Mouse (Mus musculus): ENCODE data around the gene Rnf4. TPM values are rescaled to one million over a fixed set of nuclear protein-coding genes. Genes with fewer than 3 reads are reported as not detected.

Rnf4 gene
- total and polyA plus RNA-seq, 3 experiments = 150 to 184 TPM; not detected in 1

DNA sequence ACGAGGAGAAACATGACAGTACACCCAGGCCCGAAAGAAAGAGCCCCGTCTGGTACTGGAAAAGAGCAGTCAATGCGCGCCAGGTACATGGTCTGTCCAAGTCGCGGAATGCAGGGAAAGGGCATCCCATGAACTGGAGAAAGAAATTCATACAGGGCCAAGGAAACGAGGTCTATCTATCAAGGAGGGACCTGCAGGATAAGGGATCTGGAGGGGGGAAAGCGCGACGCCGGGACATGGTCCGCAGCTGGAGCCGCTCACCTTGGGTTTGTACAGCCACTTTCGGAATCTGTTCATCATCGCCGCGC is 48.3 kb upstream of the Rnf4 start:
- no peaks in the 10 kb centered on the region for H3K9me3 ChIP-seq (replicated peaks; ENCODE audit: insufficient read depth, low read length)
- H3K4me3 ChIP-seq (ENCODE audit: control insufficient read depth in 1 of 2, insufficient read depth in 1 of 2, low read depth in 2 of 2, low read length in 2 of 2) = no peak overlapping the region
- no peaks in the 10 kb centered on the region for H3K36me3 ChIP-seq (ENCODE audit: control insufficient read depth in 1 of 2, insufficient read depth in 2 of 2, low read length in 2 of 2)
- H3K9ac ChIP-seq (ENCODE audit: control insufficient read depth, low read depth, low read length, poor library complexity, severe bottlenecking) = no peak overlapping the region
- TF ChIP-seq TBP (IDR thresholded peaks at IDR 0.05; ENCODE audit: low read depth, low read length) (no peak), NELFE (IDR thresholded peaks at IDR 0.05; ENCODE audit: low read depth, low read length) (no peak), MYC (IDR thresholded peaks at IDR 0.05; ENCODE audit: low read depth, low read length) (no peak), E2F4 (IDR thresholded peaks at IDR 0.05; ENCODE audit: borderline replicate concordance, low read depth, low read length) (no peak), GABPA (IDR thresholded peaks at IDR 0.05; ENCODE audit: low read depth, low read length) (no peak), NRF1 (IDR thresholded peaks at IDR 0.05; ENCODE audit: insufficient read depth, low read depth, low read length, poor library complexity, severe bottlenecking) (no peak), POLR2AphosphoS2 (IDR thresholded peaks at IDR 0.05; ENCODE audit: low read length) (no peak), ZC3H11A (IDR thresholded peaks at IDR 0.05; ENCODE audit: low read depth, low read length) (no peak), MYB (IDR thresholded peaks at IDR 0.05; ENCODE audit: low read depth, low read length) (no peak), UBTF (IDR thresholded peaks at IDR 0.05; ENCODE audit: borderline replicate concordance, insufficient read depth, low read depth, low read length) (no peak), GATA1 (IDR thresholded peaks at IDR 0.05; ENCODE audit: low read depth, low read length) (no peak), MXI1 (IDR thresholded peaks at IDR 0.05; ENCODE audit: low read depth, low read length) (no peak), TAL1 (IDR thresholded peaks at IDR 0.05; ENCODE audit: low read length) (no peak), RCOR1 (IDR thresholded peaks at IDR 0.05; ENCODE audit: low read depth, low read length) (no peak), SMC3 (IDR thresholded peaks at IDR 0.05; ENCODE audit: low read depth, low read length) (no peak), ZMIZ1 (IDR thresholded peaks at IDR 0.05; ENCODE audit: low read depth, low read length) (no peak), HCFC1 (IDR thresholded peaks at IDR 0.05; ENCODE audit: low read depth, low read length) (no peak), KAT2A (conservative IDR thresholded peaks at IDR 0.05; ENCODE audit: low read depth, low read length) (no peak)
- DNase-seq (ENCODE audit: low read depth, low spot score) = no peak
- H3K4me1 ChIP-seq (ENCODE audit: control insufficient read depth in 1 of 2, insufficient read depth in 2 of 2, low read length in 2 of 2) = no peaks in the 10 kb centered on the region
- H3K79me2 ChIP-seq (ENCODE audit: control insufficient read depth, insufficient read depth, low read length, poor library complexity) = no peaks in the 10 kb centered on the region
- peaks cover 8 to 13% of the 10 kb centered on the region in 2 experiments; a peak in 3 of 4 replicates for H3K27me3 ChIP-seq (ENCODE audit: control insufficient read depth in 1 of 2, insufficient read depth in 2 of 2, low read length in 2 of 2)
- H3K27ac ChIP-seq (ENCODE audit: control insufficient read depth, low read depth, low read length) = no peak overlapping the region

DNA sequence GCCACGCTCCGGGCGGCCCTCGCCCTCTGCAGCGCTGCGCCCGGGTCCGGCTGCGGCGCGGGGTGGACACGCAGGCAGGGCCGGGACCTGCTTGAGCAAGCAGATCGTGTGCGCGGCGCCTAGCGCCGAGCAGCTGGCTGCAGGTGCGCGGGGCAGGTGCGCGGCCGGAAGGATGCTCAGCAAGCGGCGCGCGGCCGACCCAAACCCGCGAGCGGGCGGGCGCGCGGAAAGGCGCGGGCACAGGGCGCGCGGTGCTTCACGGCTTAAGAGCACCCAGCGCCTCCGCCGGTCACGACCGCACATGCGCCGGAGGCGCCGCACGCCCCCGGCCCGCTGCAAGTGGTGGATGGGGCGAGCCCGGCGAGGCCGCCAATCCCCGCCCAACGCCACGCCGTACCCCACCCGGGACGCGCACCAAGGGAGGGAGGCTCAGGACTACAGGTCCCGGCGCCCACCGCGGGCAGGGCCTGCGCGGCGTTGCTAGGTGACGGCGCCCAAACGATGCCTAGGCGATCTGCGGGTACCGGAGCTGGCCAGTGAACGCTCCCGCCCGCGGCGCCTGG is 47.9 kb upstream of the Rnf4 start, which contains the start of the genes Zfyve28 and Cfap99:
TSS of gene Zfyve28 (minus strand) at position 296 of the 563 bp plus-strand sequence.
TSS of gene Cfap99 (plus strand) at position 447 of the 563 bp plus-strand sequence.
- DNase-seq (ENCODE audit: low read depth, low spot score) = no peak
- Histone ChIP-seq H3K36me3 (ENCODE audit: control insufficient read depth in 1 of 2, insufficient read depth in 2 of 2, low read length in 2 of 2) (no peaks in the 10 kb centered on the region), H3K9ac (ENCODE audit: control insufficient read depth, low read depth, low read length, poor library complexity, severe bottlenecking) (no peak within 1 kb of the TSS), H3K4me1 (ENCODE audit: control insufficient read depth in 1 of 2, insufficient read depth in 2 of 2, low read length in 2 of 2) (no peaks in the 10 kb centered on the region), H3K9me3 (replicated peaks; ENCODE audit: insufficient read depth, low read length) (no peaks in the 10 kb centered on the region), H3K27ac (ENCODE audit: control insufficient read depth, low read depth, low read length) (no peak within 1 kb of the TSS), H3K79me2 (ENCODE audit: control insufficient read depth, insufficient read depth, low read length, poor library complexity) (no peaks in the 10 kb centered on the region), H3K4me3 (ENCODE audit: control insufficient read depth in 1 of 2, insufficient read depth in 1 of 2, low read depth in 2 of 2, low read length in 2 of 2) (no peak within 1 kb of the TSS), H3K27me3 (ENCODE audit: control insufficient read depth in 1 of 2, insufficient read depth in 2 of 2, low read length in 2 of 2) (peaks cover 8 to 13% of the 10 kb centered on the region in 2 experiments; a peak in 3 of 4 replicates)
- no peak for TF ChIP-seq ZNF384 (IDR thresholded peaks at IDR 0.05; ENCODE audit: low read depth, low read length)
- no peak for TF ChIP-seq ZMIZ1 (IDR thresholded peaks at IDR 0.05; ENCODE audit: low read depth, low read length)
- no peak for TF ChIP-seq RCOR1 (IDR thresholded peaks at IDR 0.05; ENCODE audit: low read depth, low read length)
- TF ChIP-seq CTCF (IDR thresholded peaks at IDR 0.05 in 2 of 3, conservative IDR thresholded peaks at IDR 0.05 in 1 of 3; ENCODE audit: control insufficient read depth in 1 of 3, insufficient read depth in 1 of 3, low read depth in 2 of 3, low read length in 3 of 3, poor library complexity in 1 of 3, severe bottlenecking in 1 of 3) = no peak
- no peak for TF ChIP-seq GATA1 (IDR thresholded peaks at IDR 0.05; ENCODE audit: low read depth, low read length)
- TF ChIP-seq ZKSCAN1 (IDR thresholded peaks at IDR 0.05; ENCODE audit: low read depth, low read length) = no peak
- TF ChIP-seq NELFE (IDR thresholded peaks at IDR 0.05; ENCODE audit: low read depth, low read length) = no peak
- no peak for TF ChIP-seq RAD21 (IDR thresholded peaks at IDR 0.05; ENCODE audit: low read depth, low read length)
- no peak for TF ChIP-seq JUND (IDR thresholded peaks at IDR 0.05; ENCODE audit: low read depth, low read length)
- TF ChIP-seq POLR2AphosphoS2 (IDR thresholded peaks at IDR 0.05; ENCODE audit: low read length) = no peak
- no peak for TF ChIP-seq MYC (IDR thresholded peaks at IDR 0.05; ENCODE audit: low read depth, low read length)
